Mouse (Mus musculus) NIH3T3 (cell line): ENCODE results near the gene Spcs2.

Experiments used
- DNase-seq: peaks from one replicate; pipeline ENCODE4 v3.0.0-alpha.2; 2012; ENCODE audit warnings: low read depth

Spcs2 gene

GRCm38 (mm10) chr7:99863362-99863761, at the start of gene Spcs2:
TSS of gene Spcs2 (minus strand) at chr7:99863462.
- DNase-seq, result peak; percentile 14

- no peak for DNase-seq
Measured at GRCm38 (mm10) chr7:99911038-99911437, 47.8 kb upstream of the Spcs2 start.

DNA sequence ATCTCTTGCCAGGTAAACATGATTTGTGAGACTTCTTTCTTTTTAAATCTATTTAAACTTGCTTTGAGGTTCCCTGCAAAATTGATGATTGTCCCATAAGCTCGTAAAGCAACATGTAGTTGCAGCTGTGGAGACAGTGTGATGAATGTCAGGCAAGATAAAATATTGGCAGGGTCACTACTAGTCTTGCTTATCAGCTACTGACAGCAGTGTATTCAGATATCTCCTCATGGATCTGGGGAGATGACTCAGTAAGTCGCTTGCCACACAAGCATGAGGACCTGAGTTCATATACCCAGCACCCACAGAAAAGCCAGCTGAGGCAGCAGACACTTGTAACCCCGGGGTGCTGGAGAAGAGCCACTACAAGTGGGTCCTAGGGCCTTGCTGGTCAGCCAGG, 44.2 kb upstream of the Spcs2 start:
- DNase-seq, result no peak

DNA sequence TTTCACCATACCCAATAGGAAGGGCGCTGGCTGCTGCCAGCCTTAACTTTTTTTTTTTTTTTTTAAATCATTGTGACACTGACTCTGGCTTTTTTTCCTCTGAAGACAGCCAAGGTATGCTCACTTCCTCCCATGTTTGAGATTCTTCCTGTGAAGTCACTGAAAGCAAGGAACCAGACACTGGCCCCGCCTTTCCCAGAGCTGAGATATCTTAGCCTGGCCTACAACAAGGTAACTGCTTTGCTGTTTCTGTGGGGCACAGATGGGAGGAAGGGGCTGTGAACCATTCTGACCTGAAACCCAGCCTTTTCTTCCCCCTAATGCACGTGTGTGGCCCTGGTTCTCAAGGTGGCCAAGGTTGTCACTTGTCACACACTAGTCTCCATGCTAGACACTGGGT, 43.1 kb upstream of the Spcs2 start:
- no peak for DNase-seq

DNA sequence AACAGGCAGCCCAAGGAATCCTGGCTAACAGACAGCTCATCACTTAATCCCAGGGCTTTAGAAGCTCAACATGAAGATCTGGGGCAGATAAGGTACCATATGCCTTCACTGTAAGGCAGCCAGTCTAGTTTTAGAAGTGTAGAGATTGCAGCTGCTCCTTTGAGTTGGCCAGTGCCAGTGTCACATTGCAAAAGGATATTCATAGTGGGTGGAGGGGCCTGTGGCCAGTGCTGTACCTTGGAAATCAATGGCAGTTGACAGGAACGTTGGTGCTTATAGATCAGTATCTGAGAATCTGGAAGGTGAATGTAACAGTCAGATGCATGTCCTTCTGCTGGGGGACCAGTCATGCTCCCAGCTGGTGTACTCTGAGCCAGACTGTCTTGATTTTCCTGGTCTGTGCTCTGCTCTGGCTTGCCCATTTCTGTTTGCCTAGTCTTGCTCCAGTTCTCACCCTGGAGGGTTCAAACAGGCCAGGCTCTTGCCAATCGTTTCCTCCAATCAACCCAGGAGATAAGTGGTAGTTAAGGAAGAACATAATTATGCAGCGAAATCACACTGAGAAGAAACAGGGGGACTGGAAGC, 41.3 kb upstream of the Spcs2 start:
- DNase-seq, result no peak

DNA sequence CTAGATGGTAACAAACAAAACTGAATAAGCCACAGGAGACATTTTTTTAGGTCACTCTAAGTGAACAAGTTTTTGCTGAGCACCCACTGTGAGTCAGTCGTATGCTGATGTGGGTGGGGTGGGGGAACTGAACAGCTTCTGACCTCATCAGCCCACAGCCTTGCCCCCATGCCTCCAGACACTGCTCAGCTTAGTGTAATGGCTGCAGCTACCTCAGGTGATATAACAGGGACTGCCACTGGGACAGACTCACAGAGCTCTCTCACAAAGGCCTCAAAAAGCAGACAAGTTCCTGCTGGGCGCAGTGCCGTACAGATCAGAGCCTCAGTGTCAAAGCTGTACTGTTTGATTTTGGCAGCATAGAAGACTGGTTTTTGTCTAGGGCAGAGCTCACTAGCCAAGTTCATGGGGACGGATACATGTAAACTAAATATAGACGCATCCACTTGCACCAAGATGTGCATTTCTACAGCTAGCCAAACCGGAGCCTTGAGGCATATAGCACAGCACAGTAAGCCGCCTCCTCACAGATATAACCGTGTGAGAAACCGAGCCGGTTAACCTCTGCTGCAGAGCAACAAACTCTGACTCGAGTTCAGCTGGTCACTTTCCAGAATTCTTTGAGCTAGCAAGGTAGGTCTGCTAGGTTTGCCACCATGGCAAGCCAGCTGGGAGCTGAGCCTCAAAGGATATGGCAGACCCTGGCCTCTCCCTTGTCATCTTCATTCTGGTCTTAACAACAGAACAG, 39.8 kb upstream of the Spcs2 start:
- DNase-seq, result no peak

DNA sequence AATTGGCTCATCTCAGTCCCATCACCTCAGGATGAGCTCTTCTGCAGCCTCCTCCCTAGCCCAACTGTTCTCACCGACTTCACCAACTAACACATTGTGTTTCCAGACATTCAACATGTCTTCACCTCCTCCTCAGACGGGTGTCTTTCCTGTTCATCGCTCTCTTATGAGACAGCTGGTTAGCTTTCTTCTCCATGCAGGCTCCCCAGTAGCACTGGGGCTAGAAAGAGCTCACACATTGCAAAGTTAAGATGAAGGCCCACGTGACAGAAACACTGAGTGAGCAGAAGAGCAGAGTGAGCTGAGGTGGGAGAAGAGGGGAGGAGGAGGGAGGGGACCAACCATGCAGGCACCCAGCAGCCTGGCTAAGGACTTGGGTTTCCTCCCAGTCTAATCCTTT, 38.9 kb upstream of the Spcs2 start:
- DNase-seq, result no peak

- DNase-seq, result no peak
Measured at GRCm38 (mm10) chr7:99896905-99897304, 33.6 kb upstream of the Spcs2 start.

DNA sequence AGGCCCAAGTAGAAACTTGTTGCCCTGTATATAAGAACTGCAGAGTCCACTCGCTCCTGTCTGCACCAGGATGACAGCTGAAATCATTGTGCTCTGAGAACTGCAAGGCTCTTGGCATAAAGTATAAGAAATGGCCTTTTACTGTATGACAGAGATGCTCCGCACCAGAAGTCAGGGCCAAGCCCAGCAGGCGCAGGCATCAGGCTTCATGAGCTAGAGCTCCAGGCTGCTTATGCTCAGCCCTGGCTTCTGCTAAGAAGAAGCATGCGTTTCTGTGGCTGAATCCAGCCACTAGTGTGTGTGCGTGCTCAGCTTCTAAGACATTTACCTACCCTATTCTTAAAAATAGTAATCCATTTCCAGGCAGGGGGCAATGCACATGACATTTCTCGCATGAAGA, 31.2 kb upstream of the Spcs2 start:
- no peak for DNase-seq

DNA sequence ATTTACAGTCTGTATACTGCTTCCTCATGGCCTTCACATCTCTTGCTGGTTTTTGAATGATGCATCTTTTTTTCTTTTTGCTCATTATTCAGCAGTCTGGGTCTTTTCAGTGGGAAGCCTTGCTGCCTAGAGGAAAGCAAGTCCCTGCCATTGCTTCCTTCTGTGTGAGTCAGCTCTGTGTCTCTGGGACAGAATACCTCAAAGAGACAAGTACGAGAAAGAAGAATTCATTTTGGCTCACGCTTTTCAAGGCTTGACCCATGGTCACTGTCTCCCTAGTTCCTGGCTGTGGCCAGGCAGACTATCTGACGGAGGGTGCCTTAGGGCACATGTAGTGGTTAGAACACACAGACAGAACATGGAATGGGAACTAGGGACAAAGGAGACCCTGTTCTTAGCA, 30.7 kb upstream of the Spcs2 start:
- no peak for DNase-seq

GRCm38 (mm10) chr7:99892351-99892750, 29.1 kb upstream of the Spcs2 start:
- DNase-seq, result no peak

- DNase-seq, result peak; percentile 46
Measured at GRCm38 (mm10) chr7:99891471-99891870, 28.2 kb upstream of the Spcs2 start.

GRCm38 (mm10) chr7:99890168-99890755, 27.0 kb upstream of the Spcs2 start:
- DNase-seq, result no peak

DNA sequence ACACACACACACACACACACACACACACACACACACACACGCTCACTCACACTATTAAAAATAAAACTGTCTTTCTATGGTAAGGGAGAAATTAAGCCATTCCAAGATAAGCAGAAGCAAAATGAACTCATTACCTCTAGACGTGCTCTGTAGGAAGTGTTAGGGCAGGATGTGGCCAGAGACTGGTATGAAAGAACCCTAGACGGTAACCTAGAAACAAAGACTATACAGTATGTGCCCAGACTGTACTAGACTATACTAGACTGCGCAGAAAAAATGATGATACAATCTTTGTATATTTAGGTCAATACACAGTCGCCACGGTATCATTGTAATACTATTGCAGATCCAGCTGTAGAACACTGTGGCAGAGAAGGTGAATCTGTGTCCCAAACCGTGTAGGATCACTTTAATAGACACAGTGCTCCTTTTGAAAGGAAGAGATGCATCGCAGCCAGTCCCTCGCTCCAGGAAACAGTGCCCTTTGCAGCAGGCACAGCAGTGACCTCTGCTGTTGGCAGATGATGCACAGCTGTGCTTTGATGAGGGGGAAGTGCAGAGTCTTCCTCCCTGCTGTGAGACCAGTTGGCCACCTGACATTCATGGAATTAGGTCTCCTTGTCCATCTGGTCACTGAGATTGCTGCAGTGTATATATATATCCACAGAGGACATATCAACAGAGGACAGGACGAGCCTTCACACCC, 26.1 kb upstream of the Spcs2 start:
- DNase-seq, result no peak

GRCm38 (mm10) chr7:99887743-99888142, 24.5 kb upstream of the Spcs2 start:
- DNase-seq, result no peak

DNA sequence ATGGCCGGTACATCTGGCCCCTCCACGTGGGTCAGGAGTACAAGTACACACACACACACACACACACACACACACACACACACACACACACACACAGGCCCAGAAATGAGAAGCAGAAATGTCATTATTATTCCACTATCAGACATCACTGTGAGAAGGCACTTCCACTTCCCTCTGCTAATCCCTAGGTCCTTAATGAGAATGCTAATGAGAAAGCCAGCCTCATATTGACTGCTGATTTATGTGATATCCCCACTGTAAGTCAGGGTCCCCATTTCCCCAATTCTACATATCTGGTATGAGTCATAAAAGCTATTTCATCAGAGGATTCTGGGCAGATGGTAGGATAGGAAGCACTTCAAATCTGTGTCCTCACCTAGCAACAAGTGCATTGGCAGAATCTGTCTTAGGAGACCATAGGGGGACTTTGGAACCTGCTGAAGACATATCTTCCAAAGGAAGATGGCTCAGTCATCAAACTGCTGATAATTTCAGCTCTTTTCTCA, 24.0 kb upstream of the Spcs2 start:
- DNase-seq, result no peak

- no peak for DNase-seq
Measured at GRCm38 (mm10) chr7:99878254-99878653, 15.0 kb upstream of the Spcs2 start.

DNA sequence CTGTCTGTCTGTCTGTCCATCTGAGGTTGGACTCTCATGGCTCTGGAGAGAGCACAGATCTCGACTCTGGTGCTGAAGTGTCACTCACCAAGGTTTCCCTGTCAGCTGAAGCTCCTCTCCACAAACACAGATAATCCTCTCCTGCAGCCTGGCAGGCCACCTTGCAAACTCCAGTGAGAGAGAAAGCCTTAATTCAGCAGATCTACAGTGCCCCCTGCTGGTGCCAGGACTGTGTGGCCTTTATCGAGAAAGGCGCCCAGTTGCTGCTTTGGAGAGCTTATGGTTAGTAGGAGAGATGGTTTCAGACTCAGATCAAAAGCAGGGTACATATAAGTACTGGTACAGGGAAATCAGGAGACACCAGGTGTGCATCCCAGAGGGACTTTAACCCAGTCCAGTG, 13.1 kb upstream of the Spcs2 start:
- DNase-seq, result peak; percentile 93

- DNase-seq, result no peak
Measured at GRCm38 (mm10) chr7:99875891-99876290, 12.6 kb upstream of the Spcs2 start.

GRCm38 (mm10) chr7:99873965-99874364, 10.7 kb upstream of the Spcs2 start:
- DNase-seq, result no peak

GRCm38 (mm10) chr7:99869296-99869695, 6.0 kb upstream of the Spcs2 start:
- DNase-seq, result no peak

GRCm38 (mm10) chr7:99865219-99865618, 2.0 kb upstream of the Spcs2 start:
- peak; percentile 59 for DNase-seq
